Mouse (Mus musculus) cerebellum, adult 18-20 months (tissue): ENCODE measurements around the gene Trim30c.
A peak's percentile ranks its signal among the peaks of the same experiment; 100 is the strongest.
"Not testable (repeated sequence)": the region's sequence is repeated elsewhere in the genome, so short reads cannot be mapped to it uniquely, and the experiment has no call there.

Experiments used
- DNase-seq, 2 experiments: peaks; one replicate each; pipeline ENCODE4 v3.0.0; 2021

Trim30c gene

DNA sequence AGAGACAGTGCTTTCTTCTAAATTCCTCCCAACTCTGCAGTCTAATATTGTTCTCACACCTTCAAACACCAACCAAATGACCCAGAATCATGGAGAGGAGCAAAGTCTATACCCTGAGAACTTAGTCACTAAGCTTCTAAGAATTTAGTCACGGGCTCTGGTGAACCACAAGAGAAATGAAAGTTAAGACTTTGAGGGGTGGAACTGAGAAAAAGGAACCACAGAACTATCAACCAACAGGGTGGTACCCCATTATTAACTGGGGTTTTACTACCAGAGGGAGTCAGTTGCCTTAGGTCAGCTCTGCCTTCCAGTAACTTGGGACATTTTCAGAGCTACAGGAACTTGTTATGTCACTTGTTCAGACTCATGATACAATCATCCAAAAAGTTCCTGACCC is at the start of gene Trim30c:
Gene Trim30c, minus strand, starts transcription at position 140 of the 400 bp plus-strand sequence.
- no peak for DNase-seq

DNA sequence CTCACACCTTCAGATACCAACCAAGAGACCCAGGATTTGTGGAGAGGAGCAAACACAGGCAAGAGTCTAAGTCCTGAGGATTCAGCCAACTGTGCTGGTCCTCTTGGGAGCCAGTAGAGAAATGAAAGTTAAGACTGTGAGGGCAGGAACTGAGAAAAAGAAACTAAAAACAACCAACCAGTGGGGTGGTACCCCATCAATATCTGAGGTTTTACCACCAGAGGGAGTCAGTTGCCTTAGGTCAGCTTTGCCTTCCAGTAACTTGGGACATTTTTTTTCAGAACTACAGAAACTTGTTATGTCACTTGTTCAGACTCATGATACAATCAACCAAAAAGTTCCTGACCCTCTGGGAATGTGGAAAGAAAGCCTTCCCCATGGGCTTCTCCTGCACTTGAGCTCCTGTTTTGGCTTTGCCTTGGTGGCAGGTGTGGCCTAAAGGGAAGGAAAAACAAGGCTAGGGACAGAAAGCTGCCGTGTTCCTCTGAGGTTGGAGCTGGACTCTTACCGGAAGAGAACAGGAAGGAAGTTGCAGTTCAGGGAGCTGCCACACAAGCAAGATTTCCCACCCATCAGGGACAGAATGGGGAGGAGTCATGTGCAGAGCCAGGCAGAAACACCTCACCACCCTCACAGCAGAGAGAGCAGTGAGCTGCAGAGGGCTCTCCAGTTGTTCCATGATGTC is 45.5 kb upstream of the Trim30c start:
- no peak for DNase-seq

DNA sequence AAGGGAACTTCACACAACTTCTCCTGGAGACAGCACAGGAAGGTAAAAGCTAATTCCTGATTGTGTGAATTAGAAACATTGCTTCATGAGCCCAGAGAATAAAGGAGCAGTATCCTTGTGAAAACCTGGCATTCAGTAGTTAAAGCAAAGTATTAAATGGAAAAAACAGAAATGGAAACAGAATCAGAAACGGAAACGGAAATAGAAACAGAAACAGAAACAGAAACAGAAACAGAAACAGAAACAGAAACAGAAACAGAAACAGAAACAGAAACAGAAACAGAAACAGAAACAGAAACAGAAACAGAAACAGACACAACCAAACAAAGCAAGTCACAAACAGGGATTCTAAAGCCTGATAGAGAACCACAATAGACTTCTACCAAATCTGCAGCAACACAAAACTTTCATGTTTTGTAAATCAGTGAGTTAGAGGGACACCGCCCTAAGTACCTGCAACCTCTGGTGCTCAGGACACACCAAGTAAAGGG is 3.9 kb upstream of the Trim30c start:
- DNase-seq, result no peak

DNA sequence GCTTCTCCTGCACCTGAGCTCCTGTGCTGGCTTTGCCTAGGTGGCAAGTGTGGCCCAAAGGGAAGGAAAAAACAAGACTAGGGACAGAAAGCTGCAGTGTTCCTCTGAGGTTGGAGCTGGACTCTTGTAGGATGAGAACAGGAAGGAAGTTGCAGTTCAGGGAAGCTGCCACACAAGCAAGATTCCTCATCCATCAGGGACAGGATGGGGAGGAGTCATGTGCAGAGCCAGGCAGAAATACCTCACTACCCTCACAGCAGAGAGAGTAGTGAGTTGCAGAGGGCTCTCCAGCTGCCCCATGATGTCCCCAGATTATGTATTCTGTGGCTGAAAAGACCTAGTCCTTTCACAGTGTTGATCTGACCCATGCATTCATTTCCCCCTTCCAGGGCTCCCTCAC is 503 bp upstream of the Trim30c start:
- no peak for DNase-seq

DNA sequence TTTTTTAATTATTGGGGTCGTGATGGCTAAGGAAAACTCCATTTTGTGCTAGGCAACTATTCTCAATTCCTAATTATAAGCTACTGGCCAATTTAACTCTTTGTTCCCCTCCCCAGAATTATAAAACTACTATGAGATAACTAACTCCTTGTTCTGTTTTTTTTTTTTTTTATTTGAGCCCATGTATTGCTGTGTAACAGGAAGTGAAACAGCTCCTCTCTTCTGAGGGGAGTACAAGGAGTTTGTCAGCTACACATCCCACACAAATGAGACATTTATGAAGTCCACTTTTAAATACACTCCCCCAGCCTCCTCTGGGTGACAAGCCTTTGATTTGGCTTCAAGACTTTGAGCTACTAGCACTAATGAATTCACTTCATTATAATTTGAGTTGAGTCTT is 2.1 kb downstream of the Trim30c start:
- no peak for DNase-seq

DNA sequence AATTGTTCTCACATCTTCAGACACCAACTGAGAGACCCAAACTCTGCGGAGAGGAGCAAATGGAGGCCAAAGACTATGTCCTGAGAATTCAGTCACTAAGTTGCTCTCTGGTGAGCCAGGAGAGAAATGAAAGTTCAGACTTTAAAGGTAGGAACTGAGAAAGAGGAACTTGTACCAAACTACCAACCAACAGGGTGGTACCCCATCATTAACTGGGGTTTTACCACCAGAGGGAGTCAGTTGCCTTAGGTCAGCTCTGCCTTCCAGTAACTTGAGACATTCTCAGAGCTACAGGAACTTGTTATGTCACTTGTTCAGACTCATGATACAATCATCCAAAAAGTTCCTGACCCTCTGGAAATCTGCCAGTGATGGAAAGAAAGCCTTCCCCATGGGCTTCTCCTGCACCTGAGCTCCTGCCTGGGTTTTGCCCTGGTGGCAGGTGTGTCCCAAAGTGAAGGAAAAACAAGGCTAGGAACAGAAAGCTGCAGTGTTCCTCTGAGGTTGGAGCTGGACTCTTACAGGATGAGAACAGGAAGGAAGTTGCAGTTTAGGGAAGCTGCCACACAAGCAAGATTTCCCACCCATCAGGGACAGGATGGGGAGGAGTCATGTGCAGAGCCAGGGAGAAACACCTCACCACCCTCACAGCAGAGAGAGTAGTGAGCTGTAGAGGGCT is 30.8 kb downstream of the Trim30c start, which contains the start of gene Trim30b:
Gene Trim30b, minus strand, starts transcription at position 149 of the 679 bp plus-strand sequence.
- no peak for DNase-seq

DNA sequence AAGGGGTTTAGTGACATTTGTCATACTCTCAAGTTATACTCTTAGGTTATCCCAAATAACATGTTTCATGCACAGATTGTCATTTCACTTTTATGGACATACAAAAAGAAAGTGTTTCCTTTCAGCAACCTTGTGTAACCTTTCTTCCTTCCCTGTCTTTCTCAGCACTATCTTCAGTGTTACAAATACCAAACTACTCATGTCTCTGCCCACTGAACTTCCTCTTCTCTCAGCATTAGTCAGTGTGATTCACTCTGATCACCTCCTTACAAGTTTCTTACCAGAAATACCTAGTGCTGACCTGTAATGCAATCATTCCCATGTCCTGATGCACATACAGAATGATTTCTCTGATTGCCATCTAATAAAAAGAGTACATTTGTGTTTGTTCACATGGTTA is 34.3 kb downstream of the Trim30c start:
- no peak for DNase-seq

DNA sequence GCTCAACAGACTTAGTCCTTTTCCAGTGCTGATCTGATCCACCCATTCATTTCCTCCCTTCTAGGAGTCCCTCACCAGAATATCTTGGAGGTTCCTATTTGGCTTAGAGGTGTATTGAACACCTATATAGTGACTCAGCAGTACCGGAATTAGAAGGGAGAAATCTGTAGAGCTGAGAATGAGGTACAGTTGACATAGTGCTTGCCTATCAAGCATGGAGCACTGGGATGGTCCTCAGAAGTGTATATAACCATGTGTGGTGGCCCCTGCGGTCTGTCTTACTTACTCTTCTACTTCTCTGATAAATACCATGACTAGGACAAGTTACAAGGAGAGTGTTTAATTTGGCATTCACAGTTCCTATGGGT is 47.1 kb downstream of the Trim30c start:
- DNase-seq, result no peak

DNA sequence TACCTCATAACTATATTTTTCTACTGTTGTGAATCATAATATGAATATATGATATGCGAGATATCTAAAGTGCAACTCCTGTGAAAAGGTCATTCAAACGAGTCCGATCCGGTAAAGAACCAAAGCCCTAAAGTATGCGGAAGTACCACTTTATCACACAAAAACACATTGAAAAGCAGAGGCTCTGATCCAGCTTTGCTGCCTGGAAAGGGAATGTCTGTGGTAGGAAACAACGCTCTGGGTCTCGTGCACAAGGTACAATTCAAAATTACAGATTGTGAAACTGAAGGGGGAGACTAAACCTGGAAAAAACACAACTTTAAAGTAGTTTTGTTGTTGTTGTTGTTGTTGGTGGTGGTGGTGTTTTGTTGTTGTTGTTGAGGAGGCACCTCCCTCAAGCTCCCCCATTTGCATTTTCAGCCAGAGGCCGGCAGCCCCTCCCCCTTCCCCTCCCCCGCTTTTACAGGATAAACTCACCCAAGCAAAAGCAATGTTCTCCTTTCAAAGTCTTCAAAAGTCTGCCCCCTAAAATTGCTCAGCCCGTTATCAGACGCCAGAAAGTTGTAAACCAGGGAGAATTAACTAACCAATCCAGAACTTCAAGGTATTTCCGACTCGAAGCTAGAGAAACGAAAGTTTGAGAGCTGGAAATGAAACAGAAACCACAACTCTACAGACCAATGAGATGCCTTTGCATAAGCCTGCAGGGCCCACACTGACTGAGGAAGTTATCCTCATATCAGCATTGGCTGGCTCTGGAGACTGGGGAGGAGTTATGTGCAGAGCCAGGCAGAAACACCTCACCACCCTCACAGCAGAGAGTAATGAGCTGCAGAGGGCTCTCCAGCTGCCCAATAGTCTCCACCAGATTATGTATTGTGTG is 47.7 kb downstream of the Trim30c start, which contains the start of gene Trim12c:
Gene Trim12c, minus strand, starts transcription at position 646 of the 883 bp plus-strand sequence.
- peak in 1 of 2 experiments; percentile 1 for DNase-seq

DNA sequence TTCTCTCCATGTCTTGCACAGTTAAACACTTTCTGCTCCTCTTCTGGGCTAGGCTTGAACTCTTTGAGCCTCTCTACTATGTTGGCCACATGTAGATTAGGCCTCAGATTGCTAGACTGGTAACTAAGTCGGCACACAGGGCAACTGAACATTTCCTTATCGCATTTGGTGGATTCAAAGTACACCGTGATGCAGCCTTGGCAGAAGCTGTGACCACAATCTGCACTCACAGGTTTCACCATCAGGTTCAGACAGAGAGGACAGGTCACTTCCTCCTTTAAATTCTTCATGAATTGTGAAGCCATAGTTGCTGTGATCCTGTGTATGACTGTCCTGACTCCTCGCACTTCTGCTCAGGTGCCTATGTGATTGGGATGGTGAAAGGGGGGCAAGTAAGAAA is 52.6 kb downstream of the Trim30c start:
- DNase-seq, result not testable (repeated sequence)

DNA sequence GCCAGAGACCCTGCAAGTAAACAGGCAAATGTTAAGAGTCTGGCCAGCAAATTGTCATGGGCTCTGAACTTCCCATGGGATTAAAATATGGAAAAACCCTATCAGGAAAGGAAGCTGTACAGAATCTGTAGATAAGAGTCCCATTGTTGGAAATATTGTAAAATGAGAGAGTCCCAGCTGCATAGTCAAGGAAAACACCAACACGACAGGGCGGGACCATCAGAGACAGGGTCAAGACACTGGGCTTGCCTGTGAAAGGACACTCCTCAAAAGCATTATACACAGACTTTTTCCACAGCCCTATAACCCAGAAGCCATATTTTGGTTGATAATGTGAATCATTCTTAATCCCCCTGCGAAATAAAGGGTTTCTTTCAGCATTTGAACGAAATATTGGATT is 59.9 kb downstream of the Trim30c start:
- not testable (repeated sequence) for DNase-seq

DNA sequence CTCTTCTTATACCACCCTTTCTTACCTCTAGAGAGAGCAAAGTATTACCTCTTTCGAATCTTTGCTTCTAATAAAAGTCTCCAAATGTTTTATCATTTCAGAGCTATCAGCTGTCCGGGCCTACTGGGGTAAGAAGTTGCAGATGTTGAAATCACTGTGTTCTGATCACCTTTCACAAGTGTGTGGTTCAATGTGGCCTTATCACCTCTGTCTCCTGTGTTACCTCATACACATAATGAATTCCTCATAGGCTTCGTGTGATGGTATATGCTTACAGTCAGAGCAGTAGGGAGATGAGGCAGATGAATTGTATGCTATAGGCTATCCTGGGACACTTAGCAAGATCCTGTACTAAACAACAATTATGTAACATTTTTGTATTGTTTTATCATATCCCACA is 65.1 kb downstream of the Trim30c start:
- not testable (repeated sequence) for DNase-seq
